In the genomic region with DNA sequence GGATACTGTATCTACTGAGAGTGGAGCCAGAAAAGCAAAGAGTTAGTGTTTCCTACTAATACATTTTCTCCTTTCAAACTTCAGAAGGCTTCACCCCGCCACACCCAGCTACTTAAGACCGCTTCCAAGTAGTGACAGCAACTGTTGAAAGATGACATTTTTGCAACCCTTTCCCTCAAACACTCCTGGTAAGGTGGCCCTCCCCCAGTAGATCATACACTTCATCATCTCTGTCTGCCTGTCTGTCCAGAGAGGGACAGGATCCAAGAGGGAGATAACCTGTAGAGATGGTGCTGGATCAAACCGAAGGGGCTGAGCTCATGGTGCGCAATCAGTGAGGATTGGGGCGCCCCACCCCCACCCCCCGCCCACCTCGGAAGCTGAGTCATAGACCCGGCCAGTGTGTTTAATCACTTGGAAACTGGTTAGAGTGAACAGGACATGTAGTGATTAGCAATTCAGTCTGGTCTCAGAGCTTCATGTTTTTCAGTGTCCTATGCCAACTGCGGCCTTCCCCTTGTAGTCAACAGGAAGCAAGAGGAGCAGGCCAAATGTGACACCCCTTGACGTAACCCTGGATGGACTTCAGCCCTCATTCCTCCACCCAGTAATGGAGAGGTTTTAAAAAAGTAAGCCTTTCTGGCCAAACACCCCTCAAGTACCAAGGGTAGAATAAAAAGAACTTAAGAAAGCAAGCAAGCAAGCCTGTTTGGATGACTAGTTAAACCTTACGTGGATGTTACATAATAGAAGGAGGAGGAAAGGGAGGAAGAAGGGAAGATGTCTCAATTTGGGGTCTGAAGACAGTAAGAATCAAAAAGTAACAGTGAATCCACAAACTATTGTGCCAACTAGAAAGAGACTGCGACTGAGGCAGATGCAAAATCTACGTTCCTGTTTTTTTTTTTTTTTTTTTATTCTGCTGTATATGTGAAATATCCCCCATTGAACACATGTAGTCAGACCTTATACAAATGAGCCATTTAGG, we compare ENCODE assay signal across 9 mouse cellular contexts.
DNase-seq lines count a peak whose midpoint lies in the region; ATAC-seq lines count a peak whose summit lies in the region.
"Had no signal": no experiment of that assay in that cellular context is flagged by ENCODE, and none has a peak within 500 bp of the region (broad histone marks: within the 10 kb centered on the region; RNA-seq: fewer than 3 reads in every experiment).

No protein-coding gene starts in this region.

- DNase-seq in NIH3T3 (ENCODE audit: low read depth) (peak; percentile 80), liver (no peak)
- DNase-seq in heart, adult 9 months (ENCODE audit: low spot score in 2 of 2), result peak; percentile 89 to 90
- DNase-seq in lung, postnatal 36 days, result peak; percentile 66
- DNase-seq in spleen, adult 18-20 months, result no peak
- no peak for DNase-seq in cerebellum, postnatal 4 days (ENCODE audit: low spot score in 2 of 2)
- DNase-seq: liver, embryonic 13.5 days had no signal

- H3K36me3 ChIP-seq in kidney, embryonic 15.5 days, result no peaks in the 10 kb centered on the region
- H3K36me3 ChIP-seq in kidney, embryonic 14.5 days (ENCODE audit: control insufficient read depth, insufficient read depth, low read length), result no peaks in the 10 kb centered on the region
- H3K36me3 ChIP-seq: liver, embryonic 13.5 days had no signal

- H3K27me3 ChIP-seq in kidney, embryonic 15.5 days, result no peaks in the 10 kb centered on the region
- H3K27me3 ChIP-seq in kidney, embryonic 14.5 days (ENCODE audit: control insufficient read depth, insufficient read depth, low read length), result no peaks in the 10 kb centered on the region
- H3K27me3 ChIP-seq: liver, embryonic 13.5 days had no signal

- peaks cover 10% of the 10 kb centered on the region; the same call in 1 of the 2 replicates for H3K4me1 ChIP-seq in kidney, embryonic 15.5 days
- H3K4me1 ChIP-seq in kidney, embryonic 14.5 days (ENCODE audit: control insufficient read depth, insufficient read depth, low read length), result no peaks in the 10 kb centered on the region
- H3K4me1 ChIP-seq: liver, embryonic 13.5 days had no signal

- H3K4me3 ChIP-seq in kidney, embryonic 15.5 days (replicated peaks), result no peak overlapping the region
- H3K4me3 ChIP-seq in kidney, embryonic 14.5 days (ENCODE audit: low read length), result no peak overlapping the region
- H3K4me3 ChIP-seq: liver, embryonic 13.5 days had no signal

- no peak overlapping the region for H3K9ac ChIP-seq in kidney, embryonic 15.5 days
- no peak overlapping the region for H3K9ac ChIP-seq in kidney, embryonic 14.5 days (ENCODE audit: low read depth, low read length)
- H3K9ac ChIP-seq: liver, embryonic 13.5 days had no signal

- peak; percentile 15; the same call in 1 of the 2 replicates for ATAC-seq in kidney, embryonic 15.5 days (replicated peaks; ENCODE audit: low FRiP score)
- ATAC-seq in kidney, embryonic 14.5 days (ENCODE audit: low FRiP score, low TSS enrichment), result no peak

- H3K4me2 ChIP-seq in kidney, embryonic 15.5 days, result no peak overlapping the region
- no peak overlapping the region for H3K4me2 ChIP-seq in kidney, embryonic 14.5 days (replicated peaks; ENCODE audit: low read depth, low read length)
- H3K4me2 ChIP-seq: liver, embryonic 13.5 days had no signal

- no peak overlapping the region for H3K27ac ChIP-seq in kidney, embryonic 15.5 days
- H3K27ac ChIP-seq in kidney, embryonic 14.5 days (ENCODE audit: low read depth, low read length), result no peak overlapping the region
- H3K27ac ChIP-seq: liver, embryonic 13.5 days had no signal

- 78% methylated on average over 13 of the region's 13 CpGs for WGBS in kidney, embryonic 15.5 days
- WGBS in kidney, embryonic 14.5 days, result 79% methylated on average over 13 of the region's 13 CpGs

- H3K9me3 ChIP-seq in kidney, embryonic 15.5 days (replicated peaks), result no peaks in the 10 kb centered on the region
- H3K9me3 ChIP-seq in kidney, embryonic 14.5 days (ENCODE audit: control insufficient read depth, low read length), result no peaks in the 10 kb centered on the region
- H3K9me3 ChIP-seq: liver, embryonic 13.5 days had no signal

Comparison
In these comparisons a context has a peak if more than half of its experiments do, and no peak if none do; other contexts are left out.
1. DNase-seq: peak in NIH3T3 (single experiment), heart, adult 9 months (2 of 2) and lung, postnatal 36 days (single experiment); none in liver (single experiment), spleen, adult 18-20 months (0 of 2) and cerebellum, postnatal 4 days (0 of 2).